Mouse (Mus musculus): ENCODE results near the gene Med13l.

DNA sequence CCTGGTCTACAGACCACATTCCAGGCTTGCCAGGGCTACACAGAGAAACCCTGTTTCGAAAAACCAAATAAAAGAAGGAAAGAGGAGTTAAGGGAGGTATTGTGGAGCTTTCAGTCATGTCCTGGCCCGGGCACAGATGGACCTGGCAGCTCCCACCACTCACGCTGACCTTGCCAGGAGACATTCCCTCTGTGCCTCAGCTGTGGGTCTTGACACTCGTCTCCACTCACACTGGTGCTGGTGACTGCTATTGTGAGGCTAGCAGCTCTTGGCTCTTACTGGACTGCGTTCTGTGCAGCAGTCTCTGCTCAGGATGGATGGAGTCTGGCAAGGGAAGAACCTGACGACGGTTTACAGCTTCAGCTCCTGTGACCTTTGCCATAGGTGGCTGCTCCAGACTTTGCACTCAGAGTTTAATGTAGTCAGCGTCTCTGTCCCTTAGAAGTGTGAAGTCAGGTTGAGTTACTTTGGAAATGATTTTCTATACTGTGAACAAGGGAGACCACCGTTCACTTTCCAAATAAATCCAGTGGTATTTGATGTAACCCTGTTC lies 118.9 kb downstream of the Med13l start:
- TF ChIP-seq TAL1 (IDR thresholded peaks at IDR 0.05; ENCODE audit: low read length) (no peak), GATA1 (IDR thresholded peaks at IDR 0.05; ENCODE audit: low read length) (no peak)

All from erythroblast, embryonic 14.5 days (primary cell).